Mouse (Mus musculus) forebrain, embryonic 14.5 days (tissue): ENCODE data around the gene Slc24a4. TPM values are rescaled to one million over a fixed set of nuclear protein-coding genes. Genes with fewer than 3 reads are reported as not detected.

ENCODE experiments used
- ATAC-seq: fragments of 200-750 bp; cut with Nextera tagmentation; 2 replicates; pipeline ENCODE4 v1.8.0; 2017; ENCODE audit warnings: mild to moderate bottlenecking, moderate library complexity
- DNase-seq: peaks from one replicate; pipeline ENCODE4 v3.0.0-alpha.2; 2015; ENCODE audit warnings: low spot score
- H3K27ac ChIP-seq: fragments of 300-500 bp; sonication (generic); 2 replicates; pipeline ENCODE4 v1.5.1; 2014; ENCODE audit warnings: low read depth, mild to moderate bottlenecking, control low read depth, low read length, moderate library complexity
- H3K27me3 ChIP-seq: fragments of 300-500 bp; sonication (generic); replicated peaks from 2 replicates; pipeline ENCODE4 v1.6.1; 2014; ENCODE audit warnings: low read length, control low read depth, mixed read lengths; ENCODE audit not compliant: control insufficient read depth, insufficient read depth
- H3K36me3 ChIP-seq: fragments of 300-500 bp; sonication (generic); 2 replicates; pipeline ENCODE4 v1.6.1; 2014; ENCODE audit warnings: low read length, control low read depth; ENCODE audit not compliant: control insufficient read depth, insufficient read depth
- H3K4me1 ChIP-seq: fragments of 300-500 bp; sonication (generic); 2 replicates; pipeline ENCODE4 v1.6.1; 2014; ENCODE audit warnings: antibody characterized with exemption, low read length, control low read depth; ENCODE audit not compliant: control insufficient read depth, insufficient read depth
- H3K4me2 ChIP-seq: fragments of 300-500 bp; sonication (generic); 2 replicates; pipeline ENCODE4 v1.6.1; 2014; ENCODE audit warnings: mild to moderate bottlenecking, control low read depth, low read length
- H3K4me3 ChIP-seq: fragments of 300-500 bp; sonication (generic); 2 replicates; pipeline ENCODE4 v1.5.1; 2014; ENCODE audit warnings: low read depth, low read length, control low read depth
- H3K9ac ChIP-seq: fragments of 300-500 bp; sonication (generic); 2 replicates; pipeline ENCODE4 v1.6.1; 2014; ENCODE audit warnings: mild to moderate bottlenecking, low read length, control low read depth, moderate library complexity
- H3K9me3 ChIP-seq: fragments of 300-500 bp; sonication (generic); replicated peaks from 2 replicates; pipeline ENCODE4 v1.6.1; 2016; ENCODE audit warnings: low read length, control low read depth, mixed read lengths; ENCODE audit not compliant: control insufficient read depth
- WGBS: fragments of 180-500 bp; shearing (Covaris S2); extraction: QIAGEN DNeasy Blood & Tissue Kit; methylation state at CpG from one replicate; pipeline ENCODE4 v1.1.7; 2014; 5-methylcytosine and 5-hydroxymethylcytosine counted together
- polyA plus RNA-seq: library from polyadenylated mRNA; unstranded; fragments of >200 nt; fragmentation: Nextera tagmentation; extraction: Ambion mirVana; gene quantifications from 2 replicates; pipeline ENCODE4 v1.2.1, GENCODE M21; 2014

Slc24a4 gene
- polyA plus RNA-seq, 1 experiment from 2014 or later: 0.74 TPM

GRCm38 (mm10) chr12:102296967-102297366 is 168.4 kb downstream of the Slc24a4 start:
- H3K4me1 ChIP-seq: no peaks in the 10 kb centered on the region
- no peak overlapping the region for H3K4me3 ChIP-seq
- no peaks in the 10 kb centered on the region for H3K36me3 ChIP-seq
- ATAC-seq (no peak), DNase-seq (no peak)
- H3K9me3 ChIP-seq: no peaks in the 10 kb centered on the region
- H3K27me3 ChIP-seq: no peaks in the 10 kb centered on the region
- no peak overlapping the region for H3K27ac ChIP-seq
- 86% methylated on average over 4 of the region's 4 CpGs for WGBS
- no peak overlapping the region for H3K9ac ChIP-seq
- H3K4me2 ChIP-seq: no peak overlapping the region

GRCm38 (mm10) chr12:102299209-102299608 is 170.7 kb downstream of the Slc24a4 start:
- Histone ChIP-seq H3K9ac (no peak overlapping the region), H3K27ac (no peak overlapping the region), H3K4me2 (no peak overlapping the region), H3K27me3 (no peaks in the 10 kb centered on the region), H3K4me3 (no peak overlapping the region), H3K9me3 (no peaks in the 10 kb centered on the region), H3K4me1 (no peaks in the 10 kb centered on the region), H3K36me3 (no peaks in the 10 kb centered on the region)
- ATAC-seq: no peak
- no peak for DNase-seq
- 76% methylated on average over 5 of the region's 5 CpGs for WGBS

- no peak overlapping the region for H3K9ac ChIP-seq
- no peaks in the 10 kb centered on the region for H3K9me3 ChIP-seq
- no peaks in the 10 kb centered on the region for H3K4me1 ChIP-seq
- 71% methylated on average over 1 of the region's 1 CpGs for WGBS
- no peak overlapping the region for H3K4me3 ChIP-seq
- H3K4me2 ChIP-seq: no peak overlapping the region
- H3K27ac ChIP-seq: no peak overlapping the region
- H3K36me3 ChIP-seq: no peaks in the 10 kb centered on the region
- no peak for DNase-seq
- ATAC-seq: no peak
- no peaks in the 10 kb centered on the region for H3K27me3 ChIP-seq
Measured at GRCm38 (mm10) chr12:102301585-102301984, 173.1 kb downstream of the Slc24a4 start.

DNA sequence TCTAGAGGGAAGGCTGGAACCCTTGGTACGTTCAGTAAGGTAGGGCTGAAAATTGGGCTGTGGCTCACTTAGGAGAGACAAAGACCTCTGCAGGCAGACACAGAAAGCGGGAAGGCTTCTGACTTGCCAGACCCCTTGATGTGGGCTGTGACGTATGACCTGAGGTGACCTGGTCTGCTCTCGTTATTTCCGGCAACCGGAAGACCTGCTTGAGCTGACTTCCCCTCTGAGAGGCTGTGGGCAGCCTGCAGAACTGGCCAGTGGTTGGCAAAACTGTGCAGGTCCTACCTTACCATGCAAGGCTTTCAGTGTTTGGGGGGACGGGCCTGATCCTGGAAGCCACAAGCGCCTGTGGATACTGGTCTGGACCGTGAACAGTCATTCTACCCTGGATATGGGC is 173.8 kb downstream of the Slc24a4 start:
- Histone ChIP-seq H3K36me3 (no peaks in the 10 kb centered on the region), H3K27me3 (no peaks in the 10 kb centered on the region), H3K4me2 (no peak overlapping the region), H3K4me3 (no peak overlapping the region), H3K27ac (no peak overlapping the region), H3K9me3 (no peaks in the 10 kb centered on the region), H3K4me1 (no peaks in the 10 kb centered on the region), H3K9ac (no peak overlapping the region)
- 87% methylated on average over 9 of the region's 9 CpGs for WGBS
- ATAC-seq: no peak
- DNase-seq: no peak

DNA sequence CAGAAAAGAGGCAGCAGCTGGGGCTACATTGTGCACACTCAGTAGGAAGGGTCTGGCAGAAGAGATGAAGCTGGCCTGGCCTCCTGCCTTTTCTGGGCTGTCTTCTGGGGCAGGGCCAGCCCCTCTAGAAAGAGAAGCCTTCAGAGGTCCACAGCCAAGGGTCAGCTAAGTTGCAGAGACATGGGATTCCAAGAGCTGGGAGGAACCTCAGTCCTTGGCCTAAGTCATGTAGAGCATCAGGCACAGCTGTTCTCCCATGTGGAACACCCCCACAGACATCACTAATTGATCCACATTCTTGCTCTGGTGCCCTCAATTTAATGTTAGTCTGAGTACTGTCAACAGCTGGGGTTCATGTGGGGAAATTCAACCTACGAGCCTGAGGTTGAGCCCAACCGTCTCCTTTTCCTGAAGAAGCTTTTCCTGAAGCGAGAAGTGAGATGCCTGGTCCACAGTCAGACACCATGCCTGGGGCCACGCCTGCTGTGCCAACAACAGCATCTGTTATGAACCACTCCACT is 174.4 kb downstream of the Slc24a4 start:
- no peak for DNase-seq
- Histone ChIP-seq H3K4me2 (no peak overlapping the region), H3K4me3 (no peak overlapping the region), H3K27me3 (no peaks in the 10 kb centered on the region), H3K27ac (no peak overlapping the region), H3K9me3 (no peaks in the 10 kb centered on the region), H3K9ac (no peak overlapping the region), H3K36me3 (no peaks in the 10 kb centered on the region), H3K4me1 (peaks cover 3% of the 10 kb centered on the region)
- WGBS: 79% methylated on average over 4 of the region's 4 CpGs
- no peak for ATAC-seq

- DNase-seq: no peak
- Histone ChIP-seq H3K36me3 (no peaks in the 10 kb centered on the region), H3K27me3 (no peaks in the 10 kb centered on the region), H3K9me3 (no peaks in the 10 kb centered on the region), H3K27ac (no peak overlapping the region), H3K4me2 (no peak overlapping the region), H3K4me3 (no peak overlapping the region), H3K4me1 (peaks cover 12% of the 10 kb centered on the region), H3K9ac (no peak overlapping the region)
- ATAC-seq: no peak
- WGBS: 62% methylated on average over 7 of the region's 7 CpGs
Measured at GRCm38 (mm10) chr12:102303867-102304266, 175.3 kb downstream of the Slc24a4 start.

DNA sequence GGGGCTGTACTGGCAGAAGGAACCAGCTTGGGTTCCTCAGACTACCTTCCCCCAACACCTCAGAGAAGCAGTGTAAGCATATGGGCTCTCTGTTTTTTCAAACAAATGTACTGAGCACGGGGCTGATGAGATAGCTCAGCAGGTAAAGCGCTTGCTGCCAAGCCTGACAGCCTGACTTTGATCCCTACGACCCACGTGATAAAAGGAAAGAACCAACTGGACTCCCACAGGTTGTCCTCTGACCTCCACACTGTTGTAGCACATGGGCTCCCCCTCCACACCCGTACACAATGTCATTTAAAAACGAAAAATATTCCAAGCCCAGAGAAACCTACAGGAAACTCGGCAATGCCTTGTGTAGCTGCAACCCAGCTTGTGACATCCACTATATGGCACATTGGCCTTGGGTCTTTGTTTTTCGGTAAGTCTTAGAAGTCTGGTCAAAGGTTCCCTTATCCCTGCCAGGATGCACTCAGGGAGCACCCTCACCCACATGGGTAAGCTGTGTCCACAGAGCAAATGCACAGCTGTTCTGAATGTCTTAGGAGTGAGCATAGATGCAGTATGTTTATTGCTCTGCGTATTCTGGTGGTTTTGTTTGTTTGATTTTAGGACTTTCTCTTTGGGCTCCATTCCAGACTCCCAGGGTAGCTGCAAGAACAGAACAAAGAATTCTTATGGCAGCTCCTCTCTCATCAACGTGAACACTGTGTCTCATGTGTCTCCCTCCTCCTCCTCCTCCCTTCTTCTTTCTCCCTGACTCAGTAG is 176.7 kb downstream of the Slc24a4 start:
- no peaks in the 10 kb centered on the region for H3K9me3 ChIP-seq
- no peak overlapping the region for H3K9ac ChIP-seq
- H3K27me3 ChIP-seq: no peaks in the 10 kb centered on the region
- H3K36me3 ChIP-seq: no peaks in the 10 kb centered on the region
- H3K4me1 ChIP-seq: peaks cover 12% of the 10 kb centered on the region
- H3K4me2 ChIP-seq: no peak overlapping the region
- H3K27ac ChIP-seq: no peak overlapping the region
- no peak for ATAC-seq
- no peak for DNase-seq
- WGBS: 66% methylated on average over 10 of the region's 10 CpGs
- no peak overlapping the region for H3K4me3 ChIP-seq

- peak; percentile 60 for DNase-seq
- Histone ChIP-seq H3K9ac (no peak overlapping the region), H3K27ac (peak overlapping the region; percentile 82), H3K9me3 (no peaks in the 10 kb centered on the region), H3K4me3 (no peak overlapping the region), H3K4me2 (no peak overlapping the region), H3K4me1 (peaks cover 12% of the 10 kb centered on the region), H3K36me3 (no peaks in the 10 kb centered on the region), H3K27me3 (no peaks in the 10 kb centered on the region)
- WGBS: 65% methylated on average over 6 of the region's 6 CpGs
- peak; percentile 35 for ATAC-seq
Measured at GRCm38 (mm10) chr12:102308001-102308456, 179.5 kb downstream of the Slc24a4 start.

DNA sequence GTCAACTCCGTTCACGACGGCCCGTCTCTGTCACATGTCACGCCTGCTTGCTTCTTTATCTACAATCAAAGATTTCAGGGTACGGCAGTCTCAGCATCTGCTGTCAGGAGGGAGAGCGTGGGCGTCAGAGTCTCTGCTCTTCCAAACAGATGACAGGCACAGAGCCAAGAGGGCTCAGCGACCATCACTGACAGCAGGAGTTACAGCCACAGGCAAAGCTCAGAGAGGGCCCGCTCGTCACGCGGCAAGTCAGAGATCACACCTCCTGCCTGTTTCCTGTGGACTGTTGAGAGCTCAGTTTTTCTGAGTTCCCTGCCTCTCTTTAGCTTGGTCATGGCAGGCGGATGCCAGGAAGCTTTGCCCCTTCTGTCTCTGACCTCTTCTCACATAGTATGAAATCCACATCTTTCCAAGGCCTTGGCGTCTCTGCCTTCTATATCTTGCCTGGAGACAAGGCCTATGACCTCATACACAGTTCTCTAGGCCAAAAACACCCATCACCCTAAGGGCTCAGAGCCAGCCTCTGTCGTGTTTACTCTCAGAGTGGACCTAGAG is 180.0 kb downstream of the Slc24a4 start:
- Histone ChIP-seq H3K27me3 (no peaks in the 10 kb centered on the region), H3K4me3 (no peak overlapping the region), H3K9me3 (no peaks in the 10 kb centered on the region), H3K27ac (peak overlapping the region; percentile 82), H3K9ac (no peak overlapping the region), H3K4me2 (no peak overlapping the region), H3K36me3 (no peaks in the 10 kb centered on the region), H3K4me1 (peaks cover 12% of the 10 kb centered on the region)
- ATAC-seq: peak; percentile 77
- 56% methylated on average over 16 of the region's 16 CpGs for WGBS
- peak; percentile 81 for DNase-seq
